In genomic region chr8:119634616-119635336, GRCm38 (mm10) we compare ENCODE assay signal across 12 mouse cellular contexts. TPM values are rescaled to one million over a fixed set of nuclear protein-coding genes. Genes with fewer than 3 reads are reported as not detected.
DNase-seq lines count a peak whose midpoint lies in the region; ATAC-seq and TF ChIP-seq lines count a peak whose summit lies in the region.
"Had no signal": no experiment of that assay in that cellular context is flagged by ENCODE, and none has a peak within 500 bp of the region (broad histone marks: within the 10 kb centered on the region; RNA-seq: fewer than 3 reads in every experiment).

No protein-coding gene starts in this region.

- intact Hi-C loops in heart, postnatal 36 days (cut with DNase I): no loop called here

- DNase-seq in heart, postnatal 36 days: no peak
- DNase-seq in midbrain, embryonic 11.5 days (ENCODE audit: low spot score, missing footprints): no peak
- DNase-seq in retina, postnatal 1 day: peak; percentile 51
- no peak for DNase-seq in liver
- DNase-seq in ovary, adult 18-20 months (ENCODE audit: low spot score): no peak
- DNase-seq: thymus, postnatal 25 days had no signal

- H3K9me3 ChIP-seq in heart, embryonic 16.5 days (replicated peaks; ENCODE audit: control insufficient read depth, low read length): no peaks in the 10 kb centered on the region
- no peaks in the 10 kb centered on the region for H3K9me3 ChIP-seq in midbrain, embryonic 11.5 days (ENCODE audit: control insufficient read depth, low read length)
- H3K9me3 ChIP-seq in midbrain, embryonic 16.5 days (replicated peaks; ENCODE audit: control insufficient read depth, low read length, poor library complexity, severe bottlenecking): no peaks in the 10 kb centered on the region
- no peaks in the 10 kb centered on the region for H3K9me3 ChIP-seq in intestine, postnatal 0 days (ENCODE audit: control insufficient read depth)

- H3K36me3 ChIP-seq in heart, embryonic 16.5 days (ENCODE audit: control insufficient read depth, insufficient read depth): no peaks in the 10 kb centered on the region
- H3K36me3 ChIP-seq in midbrain, embryonic 11.5 days (ENCODE audit: control insufficient read depth, insufficient read depth, low read length): no peaks in the 10 kb centered on the region
- no peaks in the 10 kb centered on the region for H3K36me3 ChIP-seq in midbrain, embryonic 16.5 days (ENCODE audit: control insufficient read depth, insufficient read depth, low read length)
- no peaks in the 10 kb centered on the region for H3K36me3 ChIP-seq in intestine, postnatal 0 days (ENCODE audit: control insufficient read depth, insufficient read depth)

- no peak overlapping the region for H3K9ac ChIP-seq in heart, embryonic 16.5 days (ENCODE audit: low read length)
- no peak overlapping the region for H3K9ac ChIP-seq in midbrain, embryonic 11.5 days (ENCODE audit: low read length)
- no peak overlapping the region for H3K9ac ChIP-seq in midbrain, embryonic 16.5 days (ENCODE audit: low read depth, low read length)
- no peak overlapping the region for H3K9ac ChIP-seq in intestine, postnatal 0 days (ENCODE audit: low read depth, low read length)
- H3K9ac ChIP-seq: liver, embryonic 14.5 days had no signal

- ATAC-seq in heart, embryonic 16.5 days (replicated peaks; ENCODE audit: extremely low read depth, insufficient read depth, low FRiP score): no peak
- peak; percentile 56; the same call in 1 of the 2 replicates for ATAC-seq in midbrain, embryonic 11.5 days (ENCODE audit: low FRiP score)
- ATAC-seq in midbrain, embryonic 16.5 days: no peak
- ATAC-seq in intestine, postnatal 0 days: no peak

- peaks cover 31% of the 10 kb centered on the region for H3K27me3 ChIP-seq in heart, embryonic 16.5 days (ENCODE audit: control insufficient read depth, insufficient read depth, low read length)
- H3K27me3 ChIP-seq in midbrain, embryonic 11.5 days (ENCODE audit: control insufficient read depth, insufficient read depth, low read length): peaks cover 7% of the 10 kb centered on the region
- peaks cover 9% of the 10 kb centered on the region; the same call in 1 of the 2 replicates for H3K27me3 ChIP-seq in midbrain, embryonic 16.5 days (ENCODE audit: control insufficient read depth, insufficient read depth, low read depth, low read length)
- H3K27me3 ChIP-seq in intestine, postnatal 0 days (replicated peaks; ENCODE audit: control insufficient read depth, insufficient read depth, low read length): peaks cover 10% of the 10 kb centered on the region; the same call in 1 of the 2 replicates

- peak overlapping the region; percentile 1; the same call in 1 of the 2 replicates for H3K4me2 ChIP-seq in heart, embryonic 16.5 days (ENCODE audit: low read depth, low read length)
- H3K4me2 ChIP-seq in midbrain, embryonic 11.5 days: no peak overlapping the region
- H3K4me2 ChIP-seq in midbrain, embryonic 16.5 days (ENCODE audit: low read length): no peak overlapping the region
- 0 out of 2 replicates have a peak overlapping the region, but pooled peaks have one; percentile 17 for H3K4me2 ChIP-seq in intestine, postnatal 0 days (replicated peaks; ENCODE audit: low read depth)

- WGBS in heart, embryonic 16.5 days: 36% methylated on average over 14 of the region's 14 CpGs
- 17% methylated on average over 14 of the region's 14 CpGs for WGBS in midbrain, embryonic 11.5 days
- WGBS in midbrain, embryonic 16.5 days: 14% methylated on average over 14 of the region's 14 CpGs
- 57% methylated on average over 14 of the region's 14 CpGs for WGBS in intestine, postnatal 0 days

- no peak for TF ChIP-seq CTCF in intestine, postnatal 0 days (IDR thresholded peaks at IDR 0.05; ENCODE audit: low read depth)

- no peak overlapping the region for H3K27ac ChIP-seq in heart, embryonic 16.5 days (ENCODE audit: low read length)
- H3K27ac ChIP-seq in midbrain, embryonic 11.5 days (ENCODE audit: low read depth, low read length): no peak overlapping the region
- no peak overlapping the region for H3K27ac ChIP-seq in midbrain, embryonic 16.5 days (ENCODE audit: low read length)
- H3K27ac ChIP-seq in intestine, postnatal 0 days (ENCODE audit: low read depth, low read length): no peak overlapping the region
- H3K27ac ChIP-seq: liver, embryonic 14.5 days had no signal

- peaks cover 7% of the 10 kb centered on the region for H3K4me1 ChIP-seq in heart, embryonic 16.5 days (ENCODE audit: control insufficient read depth, insufficient read depth, low read length)
- H3K4me1 ChIP-seq in midbrain, embryonic 11.5 days (ENCODE audit: control insufficient read depth, insufficient read depth, low read length): peaks cover 17% of the 10 kb centered on the region
- H3K4me1 ChIP-seq in midbrain, embryonic 16.5 days (ENCODE audit: control insufficient read depth, insufficient read depth, low read length): peaks cover 4% of the 10 kb centered on the region; the same call in 1 of the 2 replicates
- H3K4me1 ChIP-seq in intestine, postnatal 0 days (replicated peaks; ENCODE audit: control insufficient read depth, insufficient read depth, low read length): no peaks in the 10 kb centered on the region

- no peak overlapping the region for H3K4me3 ChIP-seq in heart, embryonic 16.5 days (ENCODE audit: low read length)
- no peak overlapping the region for H3K4me3 ChIP-seq in midbrain, embryonic 11.5 days (ENCODE audit: low read depth, low read length)
- no peak overlapping the region for H3K4me3 ChIP-seq in midbrain, embryonic 16.5 days (ENCODE audit: low read depth, low read length)
- H3K4me3 ChIP-seq in intestine, postnatal 0 days (ENCODE audit: low read depth, low read length): no peak overlapping the region
- H3K4me3 ChIP-seq: myocyte had no signal

RNA-seq across cellular contexts. Expression of gene Kcng4, which starts 0.7 kb away (rescaled TPM):
- polyA plus RNA-seq in heart, embryonic 16.5 days (2015; fragmentation: Nextera tagmentation; extraction: Ambion mirVana): 0.04 TPM in 1 of 2 replicates, not detected in the other
- total RNA-seq in heart, postnatal 36 days (2021): under 1 TPM; 0.11 to 0.22 TPM
- polyA plus RNA-seq in midbrain, embryonic 11.5 days (2014; fragmentation: Nextera tagmentation; extraction: Ambion mirVana): 0.15 and 0.18 TPM in 2 replicates
- 0.26 and 1.6 TPM in 2 replicates for polyA plus RNA-seq in midbrain, embryonic 16.5 days (2015; fragmentation: Nextera tagmentation; extraction: Ambion mirVana)
- polyA plus RNA-seq in intestine, postnatal 0 days (2015; fragmentation: Nextera tagmentation; extraction: Ambion mirVana): 0.34 and 0.51 TPM in 2 replicates
- polyA plus RNA-seq: heart, embryonic 14.5 days; liver, embryonic 14.5 days; myocyte had no signal

RNA-seq across cellular contexts. Expression of gene Adad2, which starts 22.2 kb away (rescaled TPM):
- 0.07 TPM in 1 of 2 replicates, not detected in the other for polyA plus RNA-seq in heart, embryonic 16.5 days (2015; fragmentation: Nextera tagmentation; extraction: Ambion mirVana)
- total RNA-seq in heart, postnatal 36 days (2021): not detected
- 0.11 and 0.27 TPM in 2 replicates for polyA plus RNA-seq in midbrain, embryonic 11.5 days (2014; fragmentation: Nextera tagmentation; extraction: Ambion mirVana)
- polyA plus RNA-seq in midbrain, embryonic 16.5 days (2015; fragmentation: Nextera tagmentation; extraction: Ambion mirVana): 0.10 and 0.19 TPM in 2 replicates
- 0.08 and 0.17 TPM in 2 replicates for polyA plus RNA-seq in intestine, postnatal 0 days (2015; fragmentation: Nextera tagmentation; extraction: Ambion mirVana)
- polyA plus RNA-seq: heart, embryonic 14.5 days; liver, embryonic 14.5 days; myocyte had no signal

RNA-seq across cellular contexts. Expression of gene Taf1c, which starts 29.8 kb away (rescaled TPM):
- polyA plus RNA-seq in heart, embryonic 16.5 days (2015; fragmentation: Nextera tagmentation; extraction: Ambion mirVana): 8.5 and 9.4 TPM in 2 replicates
- total RNA-seq in heart, postnatal 36 days (2021): 1 to 10 TPM; 3.6 to 3.8 TPM
- polyA plus RNA-seq in midbrain, embryonic 11.5 days (2014; fragmentation: Nextera tagmentation; extraction: Ambion mirVana): 11.1 and 13.4 TPM in 2 replicates
- 14.3 and 14.6 TPM in 2 replicates for polyA plus RNA-seq in midbrain, embryonic 16.5 days (2015; fragmentation: Nextera tagmentation; extraction: Ambion mirVana)
- polyA plus RNA-seq in intestine, postnatal 0 days (2015; fragmentation: Nextera tagmentation; extraction: Ambion mirVana): 5.0 and 5.1 TPM in 2 replicates

RNA-seq across cellular contexts. Expression of gene Wfdc1, which starts 31.4 kb away (rescaled TPM):
- 6.4 and 7.5 TPM in 2 replicates for polyA plus RNA-seq in heart, embryonic 16.5 days (2015; fragmentation: Nextera tagmentation; extraction: Ambion mirVana)
- 10 to 100 TPM; 33.5 to 40.7 TPM for total RNA-seq in heart, postnatal 36 days (2021)
- 8.8 and 11.8 TPM in 2 replicates for polyA plus RNA-seq in midbrain, embryonic 11.5 days (2014; fragmentation: Nextera tagmentation; extraction: Ambion mirVana)
- polyA plus RNA-seq in midbrain, embryonic 16.5 days (2015; fragmentation: Nextera tagmentation; extraction: Ambion mirVana): 6.0 and 6.3 TPM in 2 replicates
- polyA plus RNA-seq in intestine, postnatal 0 days (2015; fragmentation: Nextera tagmentation; extraction: Ambion mirVana): 15.5 and 15.6 TPM in 2 replicates

RNA-seq across cellular contexts. Expression of gene Dnaaf1, which starts 59.7 kb away (rescaled TPM):
- 0.50 and 0.71 TPM in 2 replicates for polyA plus RNA-seq in heart, embryonic 16.5 days (2015; fragmentation: Nextera tagmentation; extraction: Ambion mirVana)
- not detected for total RNA-seq in heart, postnatal 36 days (2021)
- polyA plus RNA-seq in midbrain, embryonic 11.5 days (2014; fragmentation: Nextera tagmentation; extraction: Ambion mirVana): 0.19 TPM in 1 of 2 replicates, not detected in the other
- 0.75 and 0.83 TPM in 2 replicates for polyA plus RNA-seq in midbrain, embryonic 16.5 days (2015; fragmentation: Nextera tagmentation; extraction: Ambion mirVana)
- 3.6 and 4.2 TPM in 2 replicates for polyA plus RNA-seq in intestine, postnatal 0 days (2015; fragmentation: Nextera tagmentation; extraction: Ambion mirVana)

Comparison
In these comparisons a context has a peak if more than half of its experiments do, and no peak if none do; other contexts are left out.
1. H3K4me2 ChIP-seq: peak in heart, embryonic 16.5 days (single experiment) and intestine, postnatal 0 days (single experiment); none in midbrain, embryonic 11.5 days (single experiment) and midbrain, embryonic 16.5 days (single experiment).